ENCODE assay signal across 11 mouse cellular contexts in genomic region chr14:30429606-30430005, GRCm38 (mm10). TPM values are rescaled to one million over a fixed set of nuclear protein-coding genes. Genes with fewer than 3 reads are reported as not detected.
DNase-seq lines count a peak whose midpoint lies in the region; ATAC-seq and TF ChIP-seq lines count a peak whose summit lies in the region.
"Had no signal": no experiment of that assay in that cellular context is flagged by ENCODE, and none has a peak within 500 bp of the region (broad histone marks: within the 10 kb centered on the region; RNA-seq: fewer than 3 reads in every experiment).

No protein-coding gene starts in this region.

- no peaks in the 10 kb centered on the region for H3K36me3 ChIP-seq in stomach, embryonic 15.5 days
- H3K36me3 ChIP-seq in stomach, postnatal 0 days (ENCODE audit: control insufficient read depth, insufficient read depth, low read length), result no peaks in the 10 kb centered on the region
- no peaks in the 10 kb centered on the region for H3K36me3 ChIP-seq in heart, embryonic 10.5 days
- no peaks in the 10 kb centered on the region for H3K36me3 ChIP-seq in megakaryocyte, embryonic 14.5 days (replicated peaks; ENCODE audit: low read length)
- H3K36me3 ChIP-seq in hindbrain, embryonic 14.5 days (replicated peaks; ENCODE audit: control insufficient read depth, insufficient read depth), result no peaks in the 10 kb centered on the region
- H3K36me3 ChIP-seq in forebrain, embryonic 13.5 days (ENCODE audit: poor library complexity, severe bottlenecking), result no peaks in the 10 kb centered on the region
- H3K36me3 ChIP-seq: forebrain, embryonic 15.5 days; hindbrain, embryonic 10.5 days; midbrain, embryonic 10.5 days had no signal

- H3K9me3 ChIP-seq in stomach, embryonic 15.5 days, result no peaks in the 10 kb centered on the region
- H3K9me3 ChIP-seq in stomach, postnatal 0 days (ENCODE audit: control insufficient read depth, low read length), result no peaks in the 10 kb centered on the region
- no peaks in the 10 kb centered on the region for H3K9me3 ChIP-seq in heart, embryonic 10.5 days
- no peaks in the 10 kb centered on the region for H3K9me3 ChIP-seq in megakaryocyte, embryonic 14.5 days
- no peaks in the 10 kb centered on the region for H3K9me3 ChIP-seq in hindbrain, embryonic 14.5 days (ENCODE audit: control insufficient read depth, low read length)
- H3K9me3 ChIP-seq in forebrain, embryonic 13.5 days (replicated peaks), result no peaks in the 10 kb centered on the region
- H3K9me3 ChIP-seq: forebrain, embryonic 15.5 days; hindbrain, embryonic 10.5 days; midbrain, embryonic 10.5 days had no signal

- TF ChIP-seq CTCF in stomach, postnatal 0 days (IDR thresholded peaks at IDR 0.05; ENCODE audit: low read depth), result no peak

- no peak overlapping the region for H3K9ac ChIP-seq in stomach, embryonic 15.5 days
- no peak overlapping the region for H3K9ac ChIP-seq in stomach, postnatal 0 days (ENCODE audit: low read length)
- H3K9ac ChIP-seq in hindbrain, embryonic 14.5 days, result no peak overlapping the region
- H3K9ac ChIP-seq in forebrain, embryonic 13.5 days, result no peak overlapping the region
- H3K9ac ChIP-seq: forebrain, embryonic 15.5 days had no signal

- H3K27ac ChIP-seq in stomach, embryonic 15.5 days, result no peak overlapping the region
- no peak overlapping the region for H3K27ac ChIP-seq in stomach, postnatal 0 days (replicated peaks)
- H3K27ac ChIP-seq in heart, embryonic 10.5 days, result 0 out of 2 replicates have a peak overlapping the region, but pooled peaks have one; percentile 22
- no peak overlapping the region for H3K27ac ChIP-seq in hindbrain, embryonic 14.5 days
- no peak overlapping the region for H3K27ac ChIP-seq in forebrain, embryonic 13.5 days
- H3K27ac ChIP-seq: forebrain, embryonic 15.5 days; hindbrain, embryonic 10.5 days; midbrain, embryonic 10.5 days had no signal

- no peaks in the 10 kb centered on the region for H3K27me3 ChIP-seq in stomach, embryonic 15.5 days (replicated peaks)
- no peaks in the 10 kb centered on the region for H3K27me3 ChIP-seq in stomach, postnatal 0 days (ENCODE audit: control insufficient read depth, insufficient read depth, low read length)
- no peaks in the 10 kb centered on the region for H3K27me3 ChIP-seq in heart, embryonic 10.5 days (ENCODE audit: insufficient read depth, poor library complexity, severe bottlenecking)
- H3K27me3 ChIP-seq in megakaryocyte, embryonic 14.5 days (replicated peaks), result peaks cover 5% of the 10 kb centered on the region
- no peaks in the 10 kb centered on the region for H3K27me3 ChIP-seq in hindbrain, embryonic 14.5 days (ENCODE audit: control insufficient read depth, insufficient read depth, low read length)
- H3K27me3 ChIP-seq in forebrain, embryonic 13.5 days, result no peaks in the 10 kb centered on the region
- H3K27me3 ChIP-seq: forebrain, embryonic 15.5 days had no signal

- no peak overlapping the region for H3K4me3 ChIP-seq in stomach, embryonic 15.5 days (replicated peaks)
- H3K4me3 ChIP-seq in stomach, postnatal 0 days (ENCODE audit: low read depth, low read length), result no peak overlapping the region
- no peak overlapping the region for H3K4me3 ChIP-seq in heart, embryonic 10.5 days
- peak overlapping the region; percentile 7 for H3K4me3 ChIP-seq in megakaryocyte, embryonic 14.5 days (replicated peaks)
- no peak overlapping the region for H3K4me3 ChIP-seq in hindbrain, embryonic 14.5 days (replicated peaks; ENCODE audit: low read length)
- no peak overlapping the region for H3K4me3 ChIP-seq in forebrain, embryonic 13.5 days
- H3K4me3 ChIP-seq: forebrain, embryonic 15.5 days; hindbrain, embryonic 10.5 days; midbrain, embryonic 10.5 days had no signal

- peaks cover 3% of the 10 kb centered on the region; the same call in 1 of the 2 replicates for H3K4me1 ChIP-seq in stomach, embryonic 15.5 days
- H3K4me1 ChIP-seq in stomach, postnatal 0 days (replicated peaks; ENCODE audit: control insufficient read depth, insufficient read depth), result no peaks in the 10 kb centered on the region
- peaks cover 47% of the 10 kb centered on the region for H3K4me1 ChIP-seq in heart, embryonic 10.5 days
- peaks cover 4% of the 10 kb centered on the region; the same call in 1 of the 2 replicates for H3K4me1 ChIP-seq in megakaryocyte, embryonic 14.5 days
- H3K4me1 ChIP-seq in hindbrain, embryonic 14.5 days (replicated peaks; ENCODE audit: control insufficient read depth, insufficient read depth, low read length), result 0 out of 2 replicates have a peak, but pooled peaks cover 7% of the 10 kb centered on the region
- 0 out of 2 replicates have a peak, but pooled peaks cover 7% of the 10 kb centered on the region for H3K4me1 ChIP-seq in forebrain, embryonic 13.5 days
- H3K4me1 ChIP-seq: forebrain, embryonic 15.5 days had no signal

- no peak for TF ChIP-seq EP300 in stomach, postnatal 0 days (optimal IDR thresholded peaks at IDR 0.05)

- 48% methylated on average over 9 of the region's 9 CpGs for WGBS in stomach, embryonic 15.5 days
- WGBS in stomach, postnatal 0 days, result 48% methylated on average over 9 of the region's 9 CpGs
- 65% methylated on average over 9 of the region's 9 CpGs for WGBS in heart, embryonic 10.5 days
- 69% methylated on average over 9 of the region's 9 CpGs for WGBS in hindbrain, embryonic 14.5 days
- WGBS in forebrain, embryonic 13.5 days, result 72% methylated on average over 9 of the region's 9 CpGs

- 0 out of 2 replicates have a peak, but pooled peaks have one; percentile 50 for ATAC-seq in stomach, embryonic 15.5 days (ENCODE audit: insufficient read depth, low FRiP score, low read depth)
- no peak for ATAC-seq in stomach, postnatal 0 days (ENCODE audit: low FRiP score, low TSS enrichment)
- no peak for ATAC-seq in hindbrain, embryonic 14.5 days (ENCODE audit: low FRiP score)
- ATAC-seq in forebrain, embryonic 13.5 days, result no peak
- ATAC-seq: forebrain, embryonic 15.5 days had no signal

- H3K4me2 ChIP-seq in stomach, embryonic 15.5 days, result no peak overlapping the region
- H3K4me2 ChIP-seq in stomach, postnatal 0 days (replicated peaks; ENCODE audit: low read depth), result no peak overlapping the region
- H3K4me2 ChIP-seq in hindbrain, embryonic 14.5 days (replicated peaks), result no peak overlapping the region
- H3K4me2 ChIP-seq in forebrain, embryonic 13.5 days, result no peak overlapping the region
- H3K4me2 ChIP-seq: forebrain, embryonic 15.5 days had no signal

- DNase-seq in heart, adult 11 months, result peak; percentile 90
- DNase-seq in heart, adult 8-10 months (ENCODE audit: low spot score), result no peak
- no peak for DNase-seq in stomach, postnatal 0 days (ENCODE audit: low spot score)
- DNase-seq in heart, embryonic 10.5 days (ENCODE audit: low spot score), result no peak
- DNase-seq in hindbrain, embryonic 14.5 days (ENCODE audit: low spot score), result no peak

RNA-seq across cellular contexts. Expression of gene Dcp1a, which starts 49.7 kb away (rescaled TPM):
- 10 to 100 TPM in 2 of 4 experiments, 1 to 10 TPM in 2; 9.0 to 11.3 (median 10.5) TPM for total RNA-seq in heart, adult 8-10 months (2022)
- polyA plus RNA-seq in stomach, embryonic 15.5 days (2015; fragmentation: Nextera tagmentation; extraction: Ambion mirVana), result 21.4 and 23.6 TPM in 2 replicates
- polyA plus RNA-seq in stomach, postnatal 0 days (2015; fragmentation: Nextera tagmentation; extraction: Ambion mirVana), result 5.2 and 6.7 TPM in 2 replicates
- 24.2 and 24.8 TPM in 2 replicates for polyA plus RNA-seq in heart, embryonic 10.5 days (2016; fragmentation: Nextera tagmentation; extraction: Ambion mirVana)
- 22.3 and 74.8 TPM in 2 replicates for polyA plus RNA-seq in megakaryocyte, embryonic 14.5 days (2012; ENCODE audit: insufficient read depth, low replicate concordance)
- polyA plus RNA-seq in hindbrain, embryonic 14.5 days (2014; fragmentation: Nextera tagmentation; extraction: Ambion mirVana), result 16.1 TPM in 2 replicates
- polyA plus RNA-seq in forebrain, embryonic 13.5 days (2015; fragmentation: Nextera tagmentation; extraction: Ambion mirVana), result 21.6 and 22.5 TPM in 2 replicates
